Mouse (Mus musculus): ENCODE data around the gene Keap1.
"Not testable (repeated sequence)": the region's sequence is repeated elsewhere in the genome, so short reads cannot be mapped to it uniquely, and the experiment has no call there.

The Keap1 gene

DNA sequence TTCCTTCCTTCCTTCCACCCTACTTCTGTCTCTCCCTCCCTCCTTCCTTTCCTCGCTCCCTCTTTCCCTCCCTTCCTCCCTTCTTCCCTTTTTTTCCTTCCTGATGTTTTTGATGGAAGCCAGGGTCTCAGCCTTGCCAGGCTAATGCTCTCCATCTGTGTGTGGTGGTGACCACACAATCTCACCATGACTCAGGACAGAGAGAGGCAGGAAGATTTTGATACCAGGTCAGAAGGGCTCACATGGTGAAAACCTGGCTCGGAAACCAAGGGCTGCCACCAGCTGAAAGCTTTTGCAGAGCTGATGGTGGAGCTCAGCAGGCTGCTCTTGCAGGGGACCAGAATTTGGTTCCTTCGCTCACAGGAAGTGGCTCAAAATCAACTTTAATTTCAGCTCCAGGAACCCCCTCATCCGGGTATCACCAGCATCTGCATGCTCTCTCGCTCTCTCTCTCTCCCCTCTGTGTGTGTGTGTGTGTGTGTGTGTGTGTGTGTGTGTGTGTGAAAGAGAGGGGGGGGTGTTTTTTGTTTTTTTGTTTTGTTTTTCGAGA is 21.4 kb upstream of the Keap1 start:
- DNase-seq, result no peak

DNA sequence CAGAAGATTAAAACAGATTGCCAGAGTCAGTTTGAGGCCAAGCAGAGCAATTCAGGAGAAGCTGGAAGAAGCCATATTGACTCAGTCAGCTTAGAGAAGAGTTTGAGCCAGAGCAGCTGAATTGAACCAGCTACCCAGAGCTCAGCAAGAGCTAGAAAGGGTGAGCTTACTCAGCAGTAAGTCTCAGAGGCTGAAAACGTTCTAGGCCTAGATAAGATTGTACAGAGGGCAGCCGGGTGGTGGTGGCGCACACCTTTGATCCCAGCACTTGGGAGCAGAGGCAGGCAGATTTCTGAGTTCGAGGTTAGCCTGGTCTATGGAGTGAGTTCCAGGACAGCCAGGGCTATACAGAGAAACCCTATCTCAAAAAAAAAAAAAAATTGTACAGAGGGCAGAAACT is 17.2 kb upstream of the Keap1 start:
- not testable (repeated sequence) for DNase-seq

GRCm38 (mm10) chr9:21254690-21255089 is 15.5 kb upstream of the Keap1 start:
- DNase-seq, result no peak

DNA sequence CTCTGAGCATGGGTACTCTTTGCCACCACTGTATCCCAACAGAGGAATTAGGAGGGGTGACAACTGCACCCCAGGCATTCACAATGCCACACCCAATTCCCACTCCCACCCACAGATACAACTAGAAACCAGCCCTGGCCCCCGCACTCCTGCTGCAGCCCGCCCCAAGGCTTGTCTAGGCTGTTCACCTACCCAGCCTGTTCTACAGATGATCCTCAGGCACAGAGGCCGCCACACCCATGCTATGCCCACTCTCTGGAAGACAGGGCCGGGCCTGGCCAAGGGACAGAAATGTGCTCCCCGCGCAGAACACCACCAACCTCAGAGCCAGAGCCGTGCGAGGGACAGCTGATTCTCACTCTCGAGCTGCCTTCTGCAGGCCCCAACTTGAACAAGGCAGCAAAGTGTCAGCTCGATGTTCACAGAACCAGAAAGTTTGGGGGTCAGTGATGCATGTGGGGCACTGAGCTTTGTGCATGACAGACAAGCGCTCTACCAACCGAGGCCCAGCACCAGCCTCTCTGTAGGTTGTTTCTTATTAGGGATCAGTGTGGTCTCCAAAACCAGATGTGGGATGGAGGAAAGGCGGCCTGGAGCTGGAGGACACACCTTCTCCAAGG is 12.1 kb upstream of the Keap1 start:
- peak; percentile 75 for DNase-seq

DNA sequence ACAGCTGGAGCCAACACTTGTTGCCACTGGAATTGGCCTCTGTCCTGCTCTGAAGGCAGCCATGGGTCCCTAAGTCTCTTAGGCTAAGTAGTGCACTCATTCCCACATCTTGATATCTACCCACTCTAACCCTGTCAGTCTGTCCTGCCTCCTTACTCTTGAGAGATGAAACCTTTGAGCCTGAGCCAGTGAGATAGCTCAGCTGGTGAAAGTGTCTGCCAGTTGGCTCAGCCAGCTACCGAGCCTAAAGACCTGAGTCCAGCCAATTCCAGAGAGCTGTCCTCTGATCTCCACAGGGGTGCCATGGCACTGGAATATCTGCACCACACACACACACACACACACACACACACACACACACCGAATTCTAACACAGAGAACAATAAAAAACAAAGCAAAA is 11.3 kb upstream of the Keap1 start:
- DNase-seq, result no peak

DNA sequence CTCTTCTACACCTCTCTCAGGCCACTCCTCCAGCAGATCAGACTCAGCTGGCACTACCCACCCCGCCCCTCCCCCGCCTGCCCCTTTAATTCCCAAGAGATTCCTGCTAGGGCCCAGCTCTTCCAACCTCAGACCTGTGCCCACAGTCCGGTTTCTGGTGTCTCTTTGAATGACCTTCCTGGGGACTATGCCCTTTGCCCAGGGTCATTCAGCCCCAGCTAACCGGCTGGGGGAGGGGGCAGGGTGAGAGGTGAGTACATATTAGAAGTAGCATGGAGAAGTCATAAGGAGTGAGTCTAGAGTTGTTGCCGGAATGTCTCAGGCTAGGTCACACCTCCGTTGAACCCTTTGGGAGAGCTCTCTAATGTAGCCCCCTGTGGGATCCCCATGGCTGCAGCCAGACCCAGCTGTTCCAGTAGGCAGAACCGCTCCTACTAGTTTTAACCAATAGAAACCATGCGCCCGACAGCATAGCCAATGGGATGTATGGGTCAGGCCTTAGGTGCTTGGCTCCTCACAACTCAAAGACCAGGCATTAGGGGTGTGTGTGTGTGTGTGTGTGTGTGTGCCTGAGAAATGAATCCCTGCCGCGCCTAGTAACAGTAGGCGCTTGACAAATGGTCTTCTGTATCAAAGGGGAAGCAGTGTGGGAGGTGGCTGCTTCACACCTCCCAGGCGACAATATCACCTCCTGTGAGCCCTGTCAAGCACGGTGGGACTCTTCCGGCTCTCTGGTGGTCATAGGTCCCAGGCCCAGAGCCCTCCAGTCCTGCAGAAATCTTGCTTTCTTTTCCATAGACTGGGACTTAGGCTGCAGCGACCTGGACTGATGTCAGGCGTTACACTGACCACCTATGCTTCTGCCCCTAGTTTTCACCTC is 10.7 kb upstream of the Keap1 start:
- DNase-seq, result no peak

DNA sequence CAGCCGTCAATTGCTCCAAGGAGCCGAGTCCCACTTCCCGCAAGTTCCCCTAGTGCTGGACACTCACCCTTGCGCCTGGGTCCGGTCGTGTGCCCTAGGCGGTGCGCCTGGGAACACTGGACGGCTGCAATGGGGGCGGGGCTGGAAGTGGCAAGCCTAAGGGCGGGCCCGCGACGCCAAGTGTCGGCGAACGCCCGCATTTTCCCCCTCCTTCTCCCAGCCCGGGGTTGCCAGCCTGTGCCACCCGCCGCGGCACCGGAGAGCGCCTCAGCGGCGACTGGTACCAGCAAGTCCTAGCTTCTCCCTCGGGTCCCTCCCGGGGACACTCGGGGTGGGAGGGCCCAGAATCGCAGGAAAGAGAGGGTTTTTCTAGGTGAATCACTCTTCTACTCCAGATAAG is 9.2 kb upstream of the Keap1 start, which contains the start of gene S1pr5:
Gene S1pr5 (minus strand): TSS at position 118 of the 400 bp plus-strand sequence.
- peak; percentile 59 for DNase-seq

DNA sequence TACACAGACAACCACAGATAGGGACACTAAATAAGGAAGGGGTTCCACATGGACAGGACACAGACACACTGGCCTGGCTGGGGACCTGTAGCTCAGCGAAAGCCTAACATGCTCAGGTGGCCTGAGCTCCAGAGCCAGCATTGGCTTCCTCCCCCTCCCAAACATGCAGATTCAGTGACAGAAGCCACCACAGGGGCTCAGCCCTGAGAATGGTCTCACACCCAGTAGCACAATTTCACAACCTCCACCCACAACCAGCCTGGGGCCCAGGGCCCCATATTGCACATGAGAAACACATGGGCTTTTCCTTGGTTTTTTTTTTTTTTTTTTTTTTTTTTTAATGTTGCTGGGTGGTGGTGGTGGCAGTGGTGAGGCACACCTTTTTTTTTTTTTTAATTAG is 7.2 kb upstream of the Keap1 start:
- no peak for DNase-seq

DNA sequence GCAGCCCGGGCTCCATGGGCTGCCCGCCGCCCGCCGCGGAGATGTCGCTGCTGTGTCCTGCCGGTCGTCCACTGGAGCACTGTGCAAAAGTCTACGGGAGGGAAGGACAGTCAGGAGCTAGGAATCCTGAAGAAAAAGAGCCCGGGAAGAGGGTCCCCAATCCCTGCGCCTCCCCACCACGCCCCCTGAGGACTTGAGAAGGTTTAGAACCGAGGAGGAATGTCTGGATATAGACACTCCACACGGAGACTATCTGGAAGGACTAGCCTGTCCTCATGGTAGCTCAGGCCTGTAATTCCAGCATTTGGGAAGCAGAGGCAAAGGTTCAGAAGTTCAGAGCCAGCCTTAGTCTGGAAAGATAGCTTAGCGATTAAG is 5.9 kb upstream of the Keap1 start:
- no peak for DNase-seq

DNA sequence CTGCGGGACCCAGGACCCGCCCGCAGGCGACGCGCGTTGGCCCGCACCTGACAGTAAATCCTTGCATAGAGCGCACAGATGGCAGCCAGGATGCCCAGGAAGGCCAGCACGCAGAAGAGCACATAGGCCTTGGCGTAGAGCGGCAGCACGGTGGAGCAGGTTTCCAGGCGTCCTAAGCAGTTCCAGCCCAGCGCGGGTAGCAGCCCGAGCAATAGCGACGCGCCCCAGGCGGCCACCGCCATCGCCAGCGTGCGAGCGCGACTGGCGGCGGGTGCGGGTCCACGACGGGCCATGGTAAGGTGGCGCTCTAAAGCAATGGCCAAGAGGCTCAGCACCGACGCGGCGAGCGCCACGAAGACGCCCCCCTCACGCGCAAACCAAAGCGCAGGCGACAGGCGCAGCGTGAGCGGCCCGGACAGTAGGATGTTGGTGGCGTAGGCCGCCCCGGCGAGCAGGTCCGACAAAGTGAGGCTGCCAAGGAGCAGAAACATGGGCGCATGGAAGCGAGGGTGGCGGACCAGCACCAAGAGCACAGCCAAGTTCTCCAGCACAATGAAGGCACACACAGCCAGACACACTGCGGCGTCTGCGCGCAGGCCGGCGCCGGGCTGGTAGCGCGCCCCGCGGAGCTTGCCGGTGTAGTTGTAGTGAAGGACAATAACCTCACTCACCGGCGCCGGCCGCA is 5.4 kb upstream of the Keap1 start:
- peak; percentile 66 for DNase-seq

DNA sequence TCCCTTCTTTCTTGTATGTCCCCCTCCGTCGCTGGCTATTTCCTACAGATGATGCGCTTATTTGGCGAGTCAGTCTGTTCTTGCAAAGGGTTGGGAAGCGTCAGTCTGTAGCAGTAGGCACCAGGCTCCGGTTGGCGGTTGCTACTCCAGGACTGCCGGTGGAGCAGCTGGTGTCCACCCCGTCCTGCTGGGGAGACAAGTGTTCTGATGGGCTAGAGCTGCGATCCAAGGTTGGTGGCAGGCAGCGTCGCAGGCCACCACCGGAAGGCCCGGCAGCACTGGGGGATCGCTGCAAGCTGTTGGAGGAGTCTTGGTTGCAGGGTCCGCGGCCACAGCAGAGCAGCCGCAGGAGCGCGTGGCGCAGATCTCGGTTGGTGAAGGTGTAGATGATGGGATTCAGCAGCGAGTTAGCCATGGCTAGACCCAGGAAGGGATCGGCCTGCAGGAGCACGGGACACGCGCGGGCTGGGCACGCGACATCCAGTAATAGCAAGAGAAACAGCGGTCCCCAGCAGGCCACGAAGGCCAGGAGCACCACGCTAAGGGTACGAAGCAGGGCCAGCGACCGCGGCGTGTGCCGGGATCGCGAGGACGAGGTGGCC is 4.8 kb upstream of the Keap1 start:
- no peak for DNase-seq

DNA sequence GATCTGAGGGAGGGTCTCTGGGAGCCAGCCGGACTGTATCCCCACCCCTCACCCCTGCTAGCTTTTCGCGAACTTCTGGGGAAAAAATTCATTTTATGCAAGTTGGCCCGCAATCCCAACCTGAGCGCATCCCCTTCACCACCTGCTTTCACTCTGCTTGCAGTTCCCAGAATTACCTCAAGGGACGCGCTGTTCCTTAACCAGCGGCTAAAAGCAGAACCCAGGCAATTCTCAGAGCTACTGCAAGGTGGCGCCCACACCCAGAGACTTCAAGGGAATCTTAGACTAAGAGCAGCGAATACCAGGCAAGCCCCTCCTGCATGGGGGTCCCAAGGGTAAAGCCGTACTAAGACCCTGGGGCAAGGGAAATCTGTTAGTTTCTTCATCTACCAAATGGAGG is 2.2 kb upstream of the Keap1 start:
- DNase-seq, result peak; percentile 95

- no peak for DNase-seq
Measured at GRCm38 (mm10) chr9:21239465-21239848, 296 bp upstream of the Keap1 start.

GRCm38 (mm10) chr9:21238004-21238732 is 993 bp downstream of the Keap1 start:
- DNase-seq, result no peak

GRCm38 (mm10) chr9:21237368-21238003 is 1.7 kb downstream of the Keap1 start:
- peak; percentile 66 for DNase-seq

DNA sequence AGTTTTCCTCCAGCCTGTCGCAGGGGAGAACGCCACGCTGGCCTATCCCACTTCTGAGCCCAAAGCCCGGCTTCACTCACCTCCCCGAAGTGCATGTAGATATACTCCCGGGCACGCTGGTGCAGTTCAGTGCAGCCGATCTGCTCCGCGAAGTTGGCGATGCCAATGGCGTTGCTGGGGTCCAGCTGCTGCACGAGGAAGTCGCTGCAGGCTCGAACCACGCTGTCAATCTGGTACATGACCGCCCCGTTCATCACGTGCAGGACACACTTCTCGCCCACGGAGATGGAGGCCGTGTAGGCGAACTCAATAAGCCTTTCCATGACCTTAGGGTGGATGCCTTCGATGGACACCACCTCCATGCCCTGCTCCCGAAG is 2.2 kb downstream of the Keap1 start:
- no peak for DNase-seq

DNA sequence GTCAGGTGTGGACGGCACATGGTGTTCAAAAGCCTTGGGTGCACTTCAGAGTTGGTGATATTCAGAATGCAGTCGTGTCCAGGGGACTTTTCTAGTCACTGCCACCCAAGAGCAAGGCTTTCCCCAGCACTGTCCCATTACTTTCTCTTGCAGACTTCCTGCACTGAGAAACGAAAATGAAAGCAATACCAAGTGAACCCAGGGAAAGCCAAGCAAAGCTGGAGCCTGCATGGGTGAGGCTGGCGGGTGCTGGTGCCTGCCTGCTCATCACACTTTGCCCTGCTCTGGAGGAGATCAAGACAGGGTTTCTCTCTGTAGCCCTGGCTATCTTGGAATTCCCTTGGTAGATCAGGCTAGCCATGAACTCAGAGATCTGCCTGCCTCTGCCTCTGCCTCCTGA is 3.8 kb downstream of the Keap1 start:
- DNase-seq, result no peak

- DNase-seq, result no peak
Measured at GRCm38 (mm10) chr9:21233805-21234204, 5.4 kb downstream of the Keap1 start.

DNA sequence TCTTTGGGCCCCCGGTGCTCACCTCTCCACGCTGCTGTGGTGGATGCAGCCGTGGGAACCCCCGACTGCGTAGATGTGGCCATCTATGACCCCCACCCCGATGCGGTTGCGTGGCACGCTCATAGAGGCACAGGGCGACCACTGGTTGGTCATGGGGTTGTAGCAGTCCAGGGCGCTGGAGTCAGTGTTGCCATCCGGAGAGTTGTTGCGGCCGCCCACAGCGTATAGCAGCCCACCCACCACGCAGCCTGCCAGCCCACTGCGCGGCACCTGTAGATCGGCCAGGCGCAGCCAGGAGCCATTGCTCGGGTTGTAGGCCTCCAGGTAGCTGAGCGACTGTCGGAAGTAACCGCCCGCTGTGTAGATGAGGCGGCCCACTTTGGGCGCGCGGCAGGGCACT is 5.8 kb downstream of the Keap1 start:
- no peak for DNase-seq

DNA sequence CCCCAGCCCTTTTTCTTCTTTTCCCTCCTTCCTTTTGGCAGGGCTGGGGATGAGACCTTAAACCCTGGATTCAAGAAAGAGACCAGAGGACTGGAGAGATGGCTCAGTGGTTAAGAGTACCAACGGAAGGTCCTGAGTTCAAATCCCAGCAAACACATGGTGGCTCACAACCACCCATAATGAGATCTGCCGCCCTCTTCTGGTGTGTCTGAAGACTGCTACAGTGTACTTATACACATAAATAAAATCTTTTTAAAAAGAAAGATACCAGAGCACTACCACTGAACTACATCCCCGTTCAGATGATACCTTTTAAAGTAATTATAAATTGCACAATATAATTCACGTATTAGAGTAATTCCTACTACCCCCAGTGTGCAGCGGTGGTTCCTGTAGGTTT is 6.3 kb downstream of the Keap1 start:
- DNase-seq, result no peak

GRCm38 (mm10) chr9:21231551-21231950 is 7.6 kb downstream of the Keap1 start:
- no peak for DNase-seq

GRCm38 (mm10) chr9:21227342-21227741 is 11.8 kb downstream of the Keap1 start:
- DNase-seq, result no peak

Measured in retina, postnatal 1 day (tissue).